Mouse (Mus musculus) c-Kit-positive CD71-negative TER-119-negative erythroid progenitor cells, embryonic 14.5 days (primary cell): ENCODE results near the gene Tmem202.
A peak's percentile ranks its signal among the peaks of the same experiment; 100 is the strongest.

ENCODE experiments used
- DNase-seq: peaks from one replicate; pipeline ENCODE4 v3.0.0-alpha.2; 2013; ENCODE audit warnings: low read depth

Gene Tmem202

DNA sequence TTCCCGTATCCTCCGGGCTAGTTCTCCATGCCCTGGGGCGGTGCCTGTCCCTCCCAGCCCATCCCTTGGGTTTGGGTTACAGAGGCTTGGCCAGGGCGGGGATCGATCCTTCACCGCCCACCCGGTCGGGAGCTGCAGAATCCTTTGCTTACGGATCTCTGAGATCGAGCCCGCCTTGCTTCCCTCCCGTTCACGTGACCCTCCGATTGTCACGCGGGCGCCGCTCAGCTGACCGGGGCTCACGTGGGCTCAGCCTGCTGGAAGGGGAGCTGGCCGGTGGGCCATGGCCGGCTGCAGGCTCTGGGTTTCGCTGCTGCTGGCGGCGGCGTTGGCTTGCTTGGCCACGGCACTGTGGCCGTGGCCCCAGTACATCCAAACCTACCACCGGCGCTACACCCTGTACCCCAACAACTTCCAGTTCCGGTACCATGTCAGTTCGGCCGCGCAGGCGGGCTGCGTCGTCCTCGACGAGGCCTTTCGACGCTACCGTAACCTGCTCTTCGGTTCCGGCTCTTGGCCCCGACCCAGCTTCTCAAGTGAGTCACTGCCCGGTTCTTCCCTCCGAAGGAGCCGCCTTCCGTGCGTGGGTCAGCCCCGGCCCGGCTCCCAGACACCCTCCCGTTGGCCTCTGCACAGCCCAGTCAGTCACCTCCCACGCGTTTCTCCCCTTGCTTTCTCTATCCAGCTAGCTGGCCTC lies at the start of gene Tmem202, which contains the start of gene Hexa:
Gene Tmem202 (minus strand): TSS at position 407 of the 697 bp plus-strand sequence.
Gene Hexa (plus strand): TSS at position 100 of the 697 bp plus-strand sequence.
- DNase-seq, result peak; percentile 50

- DNase-seq, result no peak
Observed at GRCm38 (mm10) chr9:59588710-59589671, 49.3 kb upstream of the Tmem202 start.

DNA sequence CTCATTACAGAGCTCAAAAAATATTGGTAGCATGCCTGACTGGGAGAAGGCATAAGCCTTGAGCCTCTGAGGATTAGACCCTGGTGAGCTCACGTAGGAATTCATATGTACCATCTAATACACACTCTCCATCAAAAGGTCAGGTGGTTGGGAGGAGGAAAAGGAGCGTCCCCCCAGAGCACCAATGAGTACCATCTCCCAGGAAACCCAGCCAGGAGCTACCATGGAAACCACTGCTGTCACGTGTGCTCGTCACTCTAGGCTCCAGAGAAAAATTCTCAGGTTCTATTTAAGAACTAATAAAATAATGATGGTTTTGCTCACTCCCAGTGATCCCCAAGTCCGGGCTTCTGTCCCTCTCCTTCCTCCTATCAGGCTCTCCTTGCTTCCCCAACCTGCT lies 48.6 kb upstream of the Tmem202 start:
- no peak for DNase-seq

DNA sequence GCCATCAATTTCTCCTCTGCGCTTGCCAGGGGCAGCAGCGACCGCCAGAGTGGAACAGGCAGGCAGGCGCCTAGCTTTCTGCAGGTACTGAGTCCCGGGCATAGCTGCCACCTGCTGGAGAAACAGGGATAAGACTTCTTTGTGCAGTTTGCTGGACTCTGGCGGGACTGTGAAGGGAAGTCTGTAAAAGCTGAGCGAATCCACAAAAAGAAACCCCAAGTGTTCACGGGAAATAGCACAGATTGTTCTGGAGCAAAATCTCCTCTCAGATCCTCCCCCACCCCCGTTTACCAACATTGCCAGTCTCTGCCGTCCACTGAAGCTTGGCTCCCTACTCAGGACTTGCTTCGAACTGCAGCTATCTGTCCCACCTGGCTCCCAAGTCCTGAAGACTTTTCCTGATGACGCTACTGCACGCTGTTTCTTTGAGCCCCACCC lies 45.2 kb upstream of the Tmem202 start:
- DNase-seq, result peak; percentile 44

- DNase-seq, result no peak
Observed at GRCm38 (mm10) chr9:59578505-59578867, 38.8 kb upstream of the Tmem202 start.

- peak; percentile 85 for DNase-seq
Observed at GRCm38 (mm10) chr9:59577844-59578504, 38.3 kb upstream of the Tmem202 start, which contains the start of gene Celf6. Celf6 (plus strand) TSS chr9:59577917.

GRCm38 (mm10) chr9:59577401-59577800 lies 37.8 kb upstream of the Tmem202 start:
- no peak for DNase-seq

DNA sequence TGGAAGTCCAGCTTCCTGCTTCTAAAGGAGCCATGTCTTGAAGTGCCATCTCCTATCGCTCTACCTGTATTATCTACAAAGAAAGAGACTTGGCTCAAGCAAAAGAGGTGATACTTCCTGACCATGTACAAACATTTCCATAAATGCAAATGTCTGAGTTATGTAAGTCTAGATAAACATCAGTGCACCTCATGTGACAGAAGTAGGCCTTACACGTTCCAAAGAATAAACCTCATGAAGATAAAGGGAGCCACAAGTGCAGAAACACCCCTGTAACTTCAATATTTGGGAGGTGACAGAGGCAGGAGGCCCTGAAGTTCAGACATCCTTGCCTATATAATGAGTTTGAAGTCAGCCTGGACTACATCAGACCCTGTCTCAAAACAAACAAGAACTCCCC lies 32.2 kb upstream of the Tmem202 start:
- no peak for DNase-seq

DNA sequence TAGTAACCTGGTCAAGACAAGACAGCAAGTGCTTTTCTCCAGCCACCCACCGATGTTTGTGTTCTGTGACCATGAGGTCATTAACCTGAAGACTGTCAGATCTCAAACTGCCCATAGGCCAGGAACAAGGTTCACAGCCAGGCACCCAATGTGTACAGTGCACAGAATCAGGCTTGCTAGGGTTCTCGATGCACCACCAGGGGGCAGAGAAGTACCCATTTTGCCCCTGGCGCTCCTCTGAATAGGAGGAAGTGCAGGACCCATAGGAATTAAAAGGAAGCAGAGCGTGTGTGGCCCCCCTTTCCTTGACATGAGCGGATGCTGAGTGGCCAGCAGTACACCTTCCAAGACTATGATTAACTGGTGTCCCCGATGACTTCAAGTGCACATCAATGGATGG lies 27.5 kb upstream of the Tmem202 start:
- DNase-seq, result peak; percentile 77

DNA sequence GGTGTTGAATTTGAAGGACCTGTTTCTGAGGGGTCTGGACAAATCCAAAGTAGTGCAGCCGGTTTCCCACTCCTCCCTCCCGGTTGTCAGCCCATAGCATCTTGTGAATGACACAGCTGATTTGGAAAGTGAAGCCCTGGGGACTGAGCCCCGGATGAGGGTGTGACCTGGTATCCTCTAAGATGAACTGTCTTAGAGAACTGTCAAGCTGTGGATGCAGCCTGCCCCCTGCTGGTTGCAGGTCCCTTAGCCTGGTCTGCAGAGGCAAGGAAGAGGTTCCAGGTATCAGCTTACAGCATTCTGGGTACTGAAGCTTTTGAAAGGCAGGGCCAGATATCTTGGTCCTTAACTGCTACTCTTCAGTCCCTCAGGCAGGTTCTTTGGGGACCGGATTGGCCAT lies 26.0 kb upstream of the Tmem202 start:
- peak; percentile 83 for DNase-seq

GRCm38 (mm10) chr9:59553719-59554118 lies 14.1 kb upstream of the Tmem202 start:
- DNase-seq, result no peak

DNA sequence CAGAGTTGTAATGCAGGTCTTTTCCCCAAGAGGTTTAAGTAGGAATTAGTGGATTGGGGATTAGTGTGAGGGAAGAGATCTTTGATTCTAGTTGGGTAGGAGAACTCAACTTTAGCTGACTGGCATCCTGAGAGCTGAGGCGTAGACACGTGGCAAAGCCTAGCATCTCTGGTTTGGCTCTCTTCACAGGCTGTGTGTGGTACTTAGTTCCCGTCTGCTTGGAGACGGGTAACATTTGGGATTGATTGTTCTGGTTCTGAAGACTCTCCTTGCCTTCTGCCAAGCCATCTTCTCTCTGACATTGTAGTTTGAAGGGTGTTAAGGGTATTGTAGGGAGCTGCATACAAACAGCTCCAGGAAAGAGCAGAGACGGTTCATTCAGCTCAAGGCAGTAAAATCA lies 13.0 kb upstream of the Tmem202 start:
- DNase-seq, result no peak

- DNase-seq, result no peak
Observed at GRCm38 (mm10) chr9:59551620-59552031, 12.0 kb upstream of the Tmem202 start.

GRCm38 (mm10) chr9:59551017-59551416 lies 11.4 kb upstream of the Tmem202 start:
- no peak for DNase-seq

- DNase-seq, result no peak
Observed at GRCm38 (mm10) chr9:59550077-59550476, 10.4 kb upstream of the Tmem202 start.

DNA sequence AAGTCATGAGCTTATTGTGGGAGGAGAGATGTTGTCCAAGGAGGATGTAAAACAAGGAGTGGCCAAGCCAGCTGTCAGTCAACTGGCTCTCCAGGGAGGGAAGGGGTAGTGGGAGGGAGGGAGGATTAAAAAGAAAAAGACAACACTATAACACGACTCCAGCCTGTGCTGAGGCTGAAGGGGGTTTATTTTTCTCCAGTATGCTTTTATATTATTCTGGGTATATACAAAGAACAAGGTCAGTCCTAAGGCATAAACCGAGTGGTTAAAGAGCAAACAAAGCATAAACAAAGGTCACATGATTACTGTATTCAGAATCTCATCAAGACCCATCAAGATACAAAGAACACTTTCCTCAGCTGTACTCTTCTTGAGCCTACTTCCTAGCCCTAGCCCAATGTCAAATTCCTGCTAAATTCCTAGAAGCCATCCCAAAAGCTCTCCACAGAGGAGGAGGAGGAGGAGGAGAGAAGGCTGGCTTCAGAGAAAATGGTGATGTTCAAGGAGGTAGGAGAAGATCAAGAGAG lies 9.4 kb upstream of the Tmem202 start:
- no peak for DNase-seq

GRCm38 (mm10) chr9:59547869-59548268 lies 8.2 kb upstream of the Tmem202 start:
- no peak for DNase-seq

GRCm38 (mm10) chr9:59544739-59545138 lies 5.1 kb upstream of the Tmem202 start:
- peak; percentile 40 for DNase-seq

- no peak for DNase-seq
Observed at GRCm38 (mm10) chr9:59542766-59543324, 3.2 kb upstream of the Tmem202 start.

GRCm38 (mm10) chr9:59541617-59542016 lies 2.0 kb upstream of the Tmem202 start:
- DNase-seq, result no peak

GRCm38 (mm10) chr9:59537651-59538050 lies 2.0 kb downstream of the Tmem202 start:
- no peak for DNase-seq

DNA sequence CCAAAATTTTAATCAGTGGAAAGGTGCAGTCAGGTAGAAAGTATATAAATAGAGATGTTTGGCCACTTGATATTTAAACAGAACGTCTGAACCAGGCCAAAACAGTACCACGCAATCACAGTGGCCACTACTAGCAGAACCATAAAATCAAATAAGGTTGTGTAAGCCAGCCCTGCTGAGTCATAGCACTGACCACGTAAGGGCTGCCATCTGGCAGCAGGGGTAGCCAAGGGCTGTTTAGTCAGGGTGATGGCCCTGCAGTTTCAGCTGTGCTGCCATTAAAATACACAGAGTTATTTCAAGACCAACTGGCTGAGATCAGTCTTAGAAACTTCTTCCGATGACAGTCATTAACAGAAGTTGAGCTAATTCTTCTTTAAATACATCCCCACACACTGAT lies 5.8 kb downstream of the Tmem202 start:
- DNase-seq, result no peak
